Mouse (Mus musculus) layer of hippocampus, adult 9-10 months (tissue): ENCODE data around the gene Ccdc188.
"Not testable (repeated sequence)": the region's sequence is repeated elsewhere in the genome, so short reads cannot be mapped to it uniquely, and the experiment has no call there.

ENCODE experiments used
- DNase-seq: peaks from one replicate; pipeline ENCODE4 v3.0.0; 2022; ENCODE audit warnings: low spot score

The Ccdc188 gene

GRCm38 (mm10) chr16:18217579-18217978 is at the start of gene Ccdc188:
TSS of gene Ccdc188 (plus strand) at chr16:18217879.
- DNase-seq, result no peak

- no peak for DNase-seq
Measured at GRCm38 (mm10) chr16:18169156-18169555, 48.5 kb upstream of the Ccdc188 start.

- no peak for DNase-seq
Measured at GRCm38 (mm10) chr16:18169776-18170175, 47.9 kb upstream of the Ccdc188 start.

- DNase-seq, result no peak
Measured at GRCm38 (mm10) chr16:18172266-18172855, 45.3 kb upstream of the Ccdc188 start.

- DNase-seq, result no peak
Measured at GRCm38 (mm10) chr16:18173231-18173630, 44.4 kb upstream of the Ccdc188 start.

- no peak for DNase-seq
Measured at GRCm38 (mm10) chr16:18173788-18174187, 43.9 kb upstream of the Ccdc188 start.

- no peak for DNase-seq
Measured at GRCm38 (mm10) chr16:18175817-18176541, 41.7 kb upstream of the Ccdc188 start.

GRCm38 (mm10) chr16:18176758-18177157 is 40.9 kb upstream of the Ccdc188 start:
- DNase-seq, result no peak

GRCm38 (mm10) chr16:18179591-18179990 is 38.1 kb upstream of the Ccdc188 start:
- DNase-seq, result no peak

- no peak for DNase-seq
Measured at GRCm38 (mm10) chr16:18181398-18181797, 36.3 kb upstream of the Ccdc188 start.

GRCm38 (mm10) chr16:18182766-18183165 is 34.9 kb upstream of the Ccdc188 start:
- no peak for DNase-seq

GRCm38 (mm10) chr16:18185715-18186449 is 31.8 kb upstream of the Ccdc188 start:
- no peak for DNase-seq

- no peak for DNase-seq
Measured at GRCm38 (mm10) chr16:18186798-18187197, 30.9 kb upstream of the Ccdc188 start.

- no peak for DNase-seq
Measured at GRCm38 (mm10) chr16:18187221-18187620, 30.5 kb upstream of the Ccdc188 start.

GRCm38 (mm10) chr16:18191006-18191405 is 26.7 kb upstream of the Ccdc188 start:
- DNase-seq, result no peak

- DNase-seq, result no peak
Measured at GRCm38 (mm10) chr16:18194208-18194985, 23.3 kb upstream of the Ccdc188 start.

- no peak for DNase-seq
Measured at GRCm38 (mm10) chr16:18195068-18195467, 22.6 kb upstream of the Ccdc188 start.

GRCm38 (mm10) chr16:18195561-18195960 is 22.1 kb upstream of the Ccdc188 start:
- not testable (repeated sequence) for DNase-seq

- DNase-seq, result no peak
Measured at GRCm38 (mm10) chr16:18197881-18198280, 19.8 kb upstream of the Ccdc188 start.

GRCm38 (mm10) chr16:18198365-18199098 is 19.1 kb upstream of the Ccdc188 start:
- no peak for DNase-seq

GRCm38 (mm10) chr16:18200062-18200461 is 17.6 kb upstream of the Ccdc188 start:
- DNase-seq, result no peak

GRCm38 (mm10) chr16:18201620-18202019 is 16.1 kb upstream of the Ccdc188 start:
- no peak for DNase-seq
